ENCODE assay signal across 23 mouse cellular contexts in the genomic region with DNA sequence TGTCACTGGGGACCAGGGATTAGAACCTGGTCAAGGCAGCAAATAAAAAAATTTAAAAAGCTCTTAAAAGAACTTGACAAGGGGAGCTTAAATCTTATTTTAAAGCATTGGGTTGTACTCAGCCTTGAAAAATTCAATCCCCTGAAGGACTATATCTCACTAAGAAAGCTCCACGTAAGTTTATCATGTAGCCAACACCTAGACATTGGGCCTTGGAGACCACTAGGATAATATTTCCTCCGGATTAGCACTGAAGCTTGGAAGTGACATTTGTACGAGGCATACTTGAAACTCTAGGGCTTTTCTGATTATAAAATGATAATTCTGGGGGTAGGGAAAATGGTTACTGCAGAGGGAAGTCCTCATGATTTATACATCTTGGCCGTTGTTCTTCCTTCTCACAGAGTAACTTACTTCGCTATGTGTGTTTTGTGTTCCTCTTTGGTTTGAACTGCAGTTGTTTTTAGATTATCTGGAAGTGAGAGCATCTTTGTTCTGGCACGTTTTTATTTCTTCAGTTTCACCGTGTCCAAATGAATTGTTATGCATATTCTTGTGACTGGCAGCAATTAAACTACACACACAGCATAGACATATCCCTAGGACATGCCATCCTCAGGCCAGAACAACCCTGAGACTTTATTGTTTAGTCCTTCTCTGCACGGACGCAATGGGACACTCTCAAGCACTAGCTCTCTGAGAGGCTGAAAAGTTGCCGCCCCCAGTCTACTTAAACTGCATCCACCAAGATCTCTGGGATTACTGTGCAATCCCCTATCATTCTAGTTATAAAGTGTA. TPM values are rescaled to one million over a fixed set of nuclear protein-coding genes. Genes with fewer than 3 reads are reported as not detected.
DNase-seq lines count a peak whose midpoint lies in the region; ATAC-seq and TF ChIP-seq lines count a peak whose summit lies in the region.
"Had no signal": no experiment of that assay in that cellular context is flagged by ENCODE, and none has a peak within 500 bp of the region (broad histone marks: within the 10 kb centered on the region; RNA-seq: fewer than 3 reads in every experiment).

No protein-coding gene starts in this region.

- H3K27ac ChIP-seq in embryonic facial prominence, embryonic 14.5 days (replicated peaks; ENCODE audit: low read depth, low read length), result no peak overlapping the region
- no peak overlapping the region for H3K27ac ChIP-seq in embryonic facial prominence, embryonic 10.5 days (replicated peaks)
- H3K27ac ChIP-seq in kidney, postnatal 0 days, result no peak overlapping the region
- no peak overlapping the region for H3K27ac ChIP-seq in neural tube, embryonic 13.5 days (replicated peaks)
- peak overlapping the region; percentile 24; the same call in 1 of the 2 replicates for H3K27ac ChIP-seq in stomach, postnatal 0 days (replicated peaks)
- H3K27ac ChIP-seq in heart, embryonic 10.5 days, result no peak overlapping the region
- H3K27ac ChIP-seq: embryonic facial prominence, embryonic 12.5 days; forebrain, embryonic 12.5 days had no signal

- 63% methylated on average over 10 of the region's 10 CpGs for WGBS in embryonic facial prominence, embryonic 14.5 days
- WGBS in embryonic facial prominence, embryonic 10.5 days, result 88% methylated on average over 10 of the region's 10 CpGs
- WGBS in kidney, postnatal 0 days, result 54% methylated on average over 10 of the region's 10 CpGs
- 68% methylated on average over 10 of the region's 10 CpGs for WGBS in neural tube, embryonic 13.5 days
- WGBS in stomach, postnatal 0 days, result 66% methylated on average over 10 of the region's 10 CpGs
- WGBS in heart, embryonic 10.5 days, result 77% methylated on average over 10 of the region's 10 CpGs

- TF ChIP-seq CTCF in kidney, postnatal 0 days (IDR thresholded peaks at IDR 0.05; ENCODE audit: low read depth), result no peak
- no peak for TF ChIP-seq CTCF in stomach, postnatal 0 days (IDR thresholded peaks at IDR 0.05; ENCODE audit: low read depth)

- 0 out of 2 replicates have a peak, but pooled peaks have one; percentile 50 for ATAC-seq in embryonic facial prominence, embryonic 14.5 days (ENCODE audit: low read depth)
- ATAC-seq in kidney, postnatal 0 days (replicated peaks; ENCODE audit: low FRiP score, low read depth), result no peak
- ATAC-seq in neural tube, embryonic 13.5 days (ENCODE audit: low read depth), result 0 out of 2 replicates have a peak, but pooled peaks have one; percentile 36
- ATAC-seq in stomach, postnatal 0 days (ENCODE audit: low FRiP score, low TSS enrichment), result no peak
- ATAC-seq: CD4-positive, CD25-positive, alpha-beta regulatory T cell, adult 4 months; forebrain, embryonic 16.5 days had no signal

- H3K9me3 ChIP-seq in embryonic facial prominence, embryonic 14.5 days (ENCODE audit: control insufficient read depth, low read length), result peaks cover 5% of the 10 kb centered on the region; the same call in 1 of the 2 replicates
- peaks cover 2% of the 10 kb centered on the region; the same call in 1 of the 2 replicates for H3K9me3 ChIP-seq in embryonic facial prominence, embryonic 10.5 days
- H3K9me3 ChIP-seq in kidney, postnatal 0 days (replicated peaks; ENCODE audit: low read length), result no peaks in the 10 kb centered on the region
- H3K9me3 ChIP-seq in neural tube, embryonic 13.5 days, result no peaks in the 10 kb centered on the region
- no peaks in the 10 kb centered on the region for H3K9me3 ChIP-seq in stomach, postnatal 0 days (ENCODE audit: control insufficient read depth, low read length)
- no peaks in the 10 kb centered on the region for H3K9me3 ChIP-seq in heart, embryonic 10.5 days
- H3K9me3 ChIP-seq: forebrain, embryonic 12.5 days; G1E had no signal

- no peak overlapping the region for H3K9ac ChIP-seq in embryonic facial prominence, embryonic 14.5 days (ENCODE audit: low read depth, low read length)
- no peak overlapping the region for H3K9ac ChIP-seq in kidney, postnatal 0 days (ENCODE audit: low read depth, low read length)
- H3K9ac ChIP-seq in neural tube, embryonic 13.5 days, result no peak overlapping the region
- H3K9ac ChIP-seq in stomach, postnatal 0 days (ENCODE audit: low read length), result no peak overlapping the region
- H3K9ac ChIP-seq: embryonic facial prominence, embryonic 12.5 days; forebrain, embryonic 12.5 days; heart, embryonic 12.5 days had no signal

- H3K36me3 ChIP-seq in embryonic facial prominence, embryonic 14.5 days (ENCODE audit: control insufficient read depth, insufficient read depth, low read length), result no peaks in the 10 kb centered on the region
- H3K36me3 ChIP-seq in embryonic facial prominence, embryonic 10.5 days (replicated peaks), result no peaks in the 10 kb centered on the region
- H3K36me3 ChIP-seq in kidney, postnatal 0 days (ENCODE audit: insufficient read depth, low read length), result no peaks in the 10 kb centered on the region
- H3K36me3 ChIP-seq in neural tube, embryonic 13.5 days, result no peaks in the 10 kb centered on the region
- H3K36me3 ChIP-seq in stomach, postnatal 0 days (ENCODE audit: control insufficient read depth, insufficient read depth, low read length), result no peaks in the 10 kb centered on the region
- no peaks in the 10 kb centered on the region for H3K36me3 ChIP-seq in heart, embryonic 10.5 days
- H3K36me3 ChIP-seq: embryonic facial prominence, embryonic 12.5 days; forebrain, embryonic 12.5 days; G1E; heart, embryonic 12.5 days had no signal

- no peak overlapping the region for H3K4me2 ChIP-seq in embryonic facial prominence, embryonic 14.5 days (ENCODE audit: low read depth, low read length)
- no peak overlapping the region for H3K4me2 ChIP-seq in kidney, postnatal 0 days (ENCODE audit: low read length)
- H3K4me2 ChIP-seq in neural tube, embryonic 13.5 days, result no peak overlapping the region
- no peak overlapping the region for H3K4me2 ChIP-seq in stomach, postnatal 0 days (replicated peaks; ENCODE audit: low read depth)
- H3K4me2 ChIP-seq: embryonic facial prominence, embryonic 12.5 days; forebrain, embryonic 12.5 days; heart, embryonic 12.5 days had no signal

- no peaks in the 10 kb centered on the region for H3K27me3 ChIP-seq in embryonic facial prominence, embryonic 14.5 days (replicated peaks; ENCODE audit: control insufficient read depth, insufficient read depth, low read length)
- H3K27me3 ChIP-seq in embryonic facial prominence, embryonic 10.5 days (replicated peaks; ENCODE audit: low read depth, poor library complexity, severe bottlenecking), result no peaks in the 10 kb centered on the region
- H3K27me3 ChIP-seq in kidney, postnatal 0 days (ENCODE audit: insufficient read depth, low read length), result no peaks in the 10 kb centered on the region
- H3K27me3 ChIP-seq in neural tube, embryonic 13.5 days, result no peaks in the 10 kb centered on the region
- H3K27me3 ChIP-seq in stomach, postnatal 0 days (ENCODE audit: control insufficient read depth, insufficient read depth, low read length), result no peaks in the 10 kb centered on the region
- no peaks in the 10 kb centered on the region for H3K27me3 ChIP-seq in heart, embryonic 10.5 days (ENCODE audit: insufficient read depth, poor library complexity, severe bottlenecking)
- H3K27me3 ChIP-seq: embryonic facial prominence, embryonic 12.5 days; forebrain, embryonic 12.5 days; heart, embryonic 12.5 days had no signal

- no peaks in the 10 kb centered on the region for H3K4me1 ChIP-seq in embryonic facial prominence, embryonic 14.5 days (ENCODE audit: control insufficient read depth, insufficient read depth, low read length)
- no peaks in the 10 kb centered on the region for H3K4me1 ChIP-seq in embryonic facial prominence, embryonic 10.5 days
- H3K4me1 ChIP-seq in kidney, postnatal 0 days (replicated peaks; ENCODE audit: insufficient read depth, low read length), result no peaks in the 10 kb centered on the region
- H3K4me1 ChIP-seq in neural tube, embryonic 13.5 days (replicated peaks), result no peaks in the 10 kb centered on the region
- H3K4me1 ChIP-seq in stomach, postnatal 0 days (replicated peaks; ENCODE audit: control insufficient read depth, insufficient read depth), result no peaks in the 10 kb centered on the region
- H3K4me1 ChIP-seq in heart, embryonic 10.5 days, result no peaks in the 10 kb centered on the region
- H3K4me1 ChIP-seq: embryonic facial prominence, embryonic 12.5 days; forebrain, embryonic 12.5 days; heart, embryonic 12.5 days had no signal

- no peak overlapping the region for H3K4me3 ChIP-seq in embryonic facial prominence, embryonic 14.5 days (ENCODE audit: low read depth, low read length)
- H3K4me3 ChIP-seq in embryonic facial prominence, embryonic 10.5 days, result no peak overlapping the region
- H3K4me3 ChIP-seq in kidney, postnatal 0 days (replicated peaks; ENCODE audit: low read depth, low read length), result no peak overlapping the region
- no peak overlapping the region for H3K4me3 ChIP-seq in neural tube, embryonic 13.5 days
- no peak overlapping the region for H3K4me3 ChIP-seq in stomach, postnatal 0 days (ENCODE audit: low read depth, low read length)
- no peak overlapping the region for H3K4me3 ChIP-seq in heart, embryonic 10.5 days
- H3K4me3 ChIP-seq: embryonic facial prominence, embryonic 12.5 days; forebrain, embryonic 12.5 days; heart, embryonic 12.5 days had no signal

- no peak for TF ChIP-seq EP300 in stomach, postnatal 0 days (optimal IDR thresholded peaks at IDR 0.05)

- no peak for DNase-seq in embryonic facial prominence, embryonic 14.5 days (ENCODE audit: low spot score)
- no peak for DNase-seq in embryonic facial prominence, embryonic 10.5 days (ENCODE audit: low spot score)
- peak; percentile 30 for DNase-seq in kidney, postnatal 0 days (ENCODE audit: low spot score)
- no peak for DNase-seq in kidney, adult 9 months
- no peak for DNase-seq in neural tube, embryonic 10.5 days (ENCODE audit: extremely low spot score, low spot score)
- no peak for DNase-seq in stomach, postnatal 0 days (ENCODE audit: low spot score)
- DNase-seq in heart, embryonic 10.5 days (ENCODE audit: low spot score), result no peak
- DNase-seq: adrenal gland, adult 8-10 months; adrenal gland, postnatal 36 days; B cell, adult 2 months; cerebellum, adult 8-10 months; cerebellum, postnatal 14 days; embryo, embryonic 11 days; gastrocnemius, postnatal 10 days; heart, adult 18-20 months had no signal

RNA-seq across cellular contexts. Expression of gene Mettl11b, which starts 11.6 kb away (rescaled TPM):
- polyA plus RNA-seq in embryonic facial prominence, embryonic 14.5 days (2014; fragmentation: Nextera tagmentation; extraction: Ambion mirVana), result 0.67 and 1.5 TPM in 2 replicates
- polyA plus RNA-seq in embryonic facial prominence, embryonic 10.5 days (2016; fragmentation: Nextera tagmentation; extraction: Ambion mirVana), result 0.14 and 0.45 TPM in 2 replicates
- 0.18 and 0.22 TPM in 2 replicates for polyA plus RNA-seq in kidney, postnatal 0 days (2015; fragmentation: Nextera tagmentation; extraction: Ambion mirVana)
- polyA plus RNA-seq in neural tube, embryonic 13.5 days (2015; fragmentation: Nextera tagmentation; extraction: Ambion mirVana), result not detected in 2 replicates
- not detected in 2 replicates for polyA plus RNA-seq in stomach, postnatal 0 days (2015; fragmentation: Nextera tagmentation; extraction: Ambion mirVana)
- polyA plus RNA-seq in heart, embryonic 10.5 days (2016; fragmentation: Nextera tagmentation; extraction: Ambion mirVana), result not detected in 2 replicates
- polyA plus RNA-seq: CD4-positive, CD25-positive, alpha-beta regulatory T cell, adult 4 months; G1E; heart, embryonic 16.5 days had no signal

RNA-seq across cellular contexts. Expression of gene Kifap3, which starts 42.7 kb away (rescaled TPM):
- polyA plus RNA-seq in embryonic facial prominence, embryonic 14.5 days (2014; fragmentation: Nextera tagmentation; extraction: Ambion mirVana), result 48.2 and 52.4 TPM in 2 replicates
- 34.7 and 38.1 TPM in 2 replicates for polyA plus RNA-seq in embryonic facial prominence, embryonic 10.5 days (2016; fragmentation: Nextera tagmentation; extraction: Ambion mirVana)
- polyA plus RNA-seq in kidney, postnatal 0 days (2015; fragmentation: Nextera tagmentation; extraction: Ambion mirVana), result 23.6 and 23.7 TPM in 2 replicates
- polyA plus RNA-seq in neural tube, embryonic 13.5 days (2015; fragmentation: Nextera tagmentation; extraction: Ambion mirVana), result 105 and 108 TPM in 2 replicates
- polyA plus RNA-seq in stomach, postnatal 0 days (2015; fragmentation: Nextera tagmentation; extraction: Ambion mirVana), result 10.6 and 11.9 TPM in 2 replicates
- polyA plus RNA-seq in heart, embryonic 10.5 days (2016; fragmentation: Nextera tagmentation; extraction: Ambion mirVana), result 20.2 and 20.3 TPM in 2 replicates

Comparison
In these comparisons a context has a peak if more than half of its experiments do, and no peak if none do; other contexts are left out.
1. ATAC-seq: peak in embryonic facial prominence, embryonic 14.5 days (single experiment) and neural tube, embryonic 13.5 days (single experiment); none in kidney, postnatal 0 days (single experiment) and stomach, postnatal 0 days (single experiment).